Mouse (Mus musculus) forebrain, embryonic 16.5 days (tissue): ENCODE measurements around the gene Coro7. TPM values are rescaled to one million over a fixed set of nuclear protein-coding genes. Genes with fewer than 3 reads are reported as not detected.

ENCODE experiments used
- ATAC-seq: fragments of 200-750 bp; cut with Nextera tagmentation; 2 replicates; pipeline ENCODE4 v1.8.0; 2017; ENCODE audit warnings: mild to moderate bottlenecking, moderate library complexity
- H3K27ac ChIP-seq: fragments of 300-500 bp; sonication (generic); 2 replicates; pipeline ENCODE4 v1.5.1; 2014; ENCODE audit warnings: low read length, control low read depth
- H3K27me3 ChIP-seq: fragments of 300-500 bp; sonication (generic); replicated peaks from 2 replicates; pipeline ENCODE4 v1.6.1; 2014; ENCODE audit warnings: low read length; ENCODE audit not compliant: control insufficient read depth, insufficient read depth
- H3K36me3 ChIP-seq: fragments of 300-500 bp; sonication (generic); 2 replicates; pipeline ENCODE4 v1.6.1; 2014; ENCODE audit not compliant: control insufficient read depth, insufficient read depth
- H3K4me1 ChIP-seq: fragments of 300-500 bp; sonication (generic); replicated peaks from 2 replicates; pipeline ENCODE4 v1.6.1; 2014; ENCODE audit warnings: low read length; ENCODE audit not compliant: control insufficient read depth, insufficient read depth
- H3K4me2 ChIP-seq: fragments of 300-500 bp; sonication (generic); 2 replicates; pipeline ENCODE4 v1.6.1; 2014; ENCODE audit warnings: mild to moderate bottlenecking, low read length, control low read depth
- H3K4me3 ChIP-seq: fragments of 300-500 bp; sonication (generic); replicated peaks from 2 replicates; pipeline ENCODE4 v1.5.1; 2014; ENCODE audit warnings: mild to moderate bottlenecking, low read length, control low read depth
- H3K9ac ChIP-seq: fragments of 300-500 bp; sonication (generic); replicated peaks from 2 replicates; pipeline ENCODE4 v1.6.1; 2014; ENCODE audit warnings: low read depth, low read length, control low read depth
- H3K9me3 ChIP-seq: fragments of 300-500 bp; sonication (generic); 2 replicates; pipeline ENCODE4 v1.6.1; 2016; ENCODE audit warnings: low read length; ENCODE audit not compliant: control insufficient read depth
- WGBS: fragments of 180-500 bp; shearing (Covaris S2); extraction: QIAGEN DNeasy Blood & Tissue Kit; methylation state at CpG from one replicate; pipeline ENCODE4 v1.1.7; 2014; 5-methylcytosine and 5-hydroxymethylcytosine counted together
- polyA plus RNA-seq: library from polyadenylated mRNA; unstranded; fragments of >200 nt; fragmentation: Nextera tagmentation; extraction: Ambion mirVana; gene quantifications from 2 replicates; pipeline ENCODE4 v1.2.1, GENCODE M21; 2015

Coro7 gene
- polyA plus RNA-seq, 1 experiment from 2014 or later = 32.6 TPM

DNA sequence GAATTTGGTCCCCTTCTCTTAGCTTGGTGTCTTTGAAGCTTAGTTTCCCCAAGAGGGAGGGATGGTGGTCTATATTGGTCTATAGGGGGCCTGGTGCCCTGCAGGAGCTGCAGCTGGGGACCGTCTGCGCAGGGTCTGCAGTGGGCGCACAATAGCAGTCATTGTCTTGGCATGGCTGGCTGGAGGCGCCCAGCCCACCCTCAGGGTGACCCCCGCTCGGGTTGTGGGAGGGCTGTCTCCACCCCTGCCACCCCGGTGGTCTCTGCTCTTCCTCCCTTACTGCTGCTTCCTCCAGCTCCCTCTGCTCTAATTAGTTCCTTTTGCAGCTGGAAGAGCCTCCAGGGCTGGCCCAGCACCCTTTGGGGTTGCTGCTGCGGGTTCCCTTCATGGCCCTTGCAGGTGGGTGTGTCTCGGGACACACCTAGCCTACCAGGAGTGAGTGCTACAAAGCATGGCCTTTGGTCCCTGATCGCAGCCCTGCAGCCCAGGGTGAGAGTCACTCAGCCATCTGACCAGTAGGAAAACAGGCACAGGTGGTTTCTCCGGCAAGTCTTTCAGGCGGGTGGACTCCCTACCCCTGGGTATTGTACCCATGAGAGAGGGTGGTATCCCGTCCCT lies 74.0 kb downstream of the Coro7 start:
- ATAC-seq = no peak
- H3K4me3 ChIP-seq = no peak overlapping the region
- no peak overlapping the region for H3K27ac ChIP-seq
- H3K9ac ChIP-seq = no peak overlapping the region
- no peak overlapping the region for H3K4me2 ChIP-seq
- H3K27me3 ChIP-seq = no peaks in the 10 kb centered on the region
- no peaks in the 10 kb centered on the region for H3K36me3 ChIP-seq
- H3K4me1 ChIP-seq = peaks cover 19% of the 10 kb centered on the region
- H3K9me3 ChIP-seq = no peaks in the 10 kb centered on the region
- WGBS = 39% methylated on average over 13 of the region's 13 CpGs

DNA sequence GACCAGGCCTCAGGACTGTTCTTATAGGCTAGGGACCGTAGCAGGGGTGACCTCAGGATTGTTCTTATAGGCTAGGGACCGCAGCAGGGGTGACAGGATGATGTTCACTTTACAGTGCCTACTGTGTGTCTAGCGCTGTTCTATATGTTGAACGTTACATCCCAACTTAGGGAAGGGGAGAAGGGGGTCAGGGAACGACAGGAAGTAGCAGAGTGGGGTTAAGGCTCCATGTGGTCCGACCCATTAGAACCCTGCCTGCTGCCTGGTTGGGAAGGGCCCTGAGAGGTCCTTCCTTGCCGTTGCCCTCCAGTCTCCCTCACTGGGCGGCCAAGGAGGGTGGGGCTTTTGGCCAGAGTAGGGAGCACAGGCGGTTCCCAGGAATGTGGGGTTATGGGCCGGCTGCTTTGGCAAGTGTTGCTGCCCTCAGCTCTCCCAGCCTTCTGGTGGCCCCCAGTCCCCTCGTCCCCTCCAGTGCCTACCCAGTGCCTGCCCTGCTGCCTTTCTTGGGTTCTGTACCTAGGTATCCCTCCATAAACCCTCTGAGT lies 75.2 kb downstream of the Coro7 start:
- WGBS = 73% methylated on average over 11 of the region's 11 CpGs
- H3K4me3 ChIP-seq = no peak overlapping the region
- H3K36me3 ChIP-seq = no peaks in the 10 kb centered on the region
- no peak overlapping the region for H3K27ac ChIP-seq
- no peak overlapping the region for H3K4me2 ChIP-seq
- H3K4me1 ChIP-seq = peaks cover 19% of the 10 kb centered on the region
- no peak overlapping the region for H3K9ac ChIP-seq
- H3K9me3 ChIP-seq = no peaks in the 10 kb centered on the region
- H3K27me3 ChIP-seq = no peaks in the 10 kb centered on the region
- no peak for ATAC-seq

- H3K9me3 ChIP-seq = no peaks in the 10 kb centered on the region
- H3K4me2 ChIP-seq = no peak overlapping the region
- ATAC-seq = no peak
- no peaks in the 10 kb centered on the region for H3K36me3 ChIP-seq
- no peak overlapping the region for H3K4me3 ChIP-seq
- H3K27me3 ChIP-seq = no peaks in the 10 kb centered on the region
- WGBS = 88% methylated on average over 1 of the region's 1 CpGs
- no peak overlapping the region for H3K9ac ChIP-seq
- no peak overlapping the region for H3K27ac ChIP-seq
- H3K4me1 ChIP-seq = peaks cover 28% of the 10 kb centered on the region
These were observed 76.1 kb downstream of the Coro7 start for GRCm38 (mm10) chr16:4603453-4603837.

- ATAC-seq = no peak
- no peaks in the 10 kb centered on the region for H3K36me3 ChIP-seq
- peaks cover 31% of the 10 kb centered on the region for H3K4me1 ChIP-seq
- H3K4me2 ChIP-seq = no peak overlapping the region
- H3K9me3 ChIP-seq = no peaks in the 10 kb centered on the region
- H3K27me3 ChIP-seq = no peaks in the 10 kb centered on the region
- WGBS = 33% methylated on average over 7 of the region's 7 CpGs
- H3K4me3 ChIP-seq = no peak overlapping the region
- H3K9ac ChIP-seq = no peak overlapping the region
- H3K27ac ChIP-seq = no peak overlapping the region
These were observed 76.7 kb downstream of the Coro7 start for GRCm38 (mm10) chr16:4602766-4603452.

GRCm38 (mm10) chr16:4602189-4602588 lies 77.4 kb downstream of the Coro7 start:
- Histone ChIP-seq H3K4me1 (peaks cover 36% of the 10 kb centered on the region), H3K27me3 (no peaks in the 10 kb centered on the region), H3K27ac (no peak overlapping the region), H3K9ac (no peak overlapping the region), H3K4me2 (no peak overlapping the region), H3K36me3 (no peaks in the 10 kb centered on the region), H3K4me3 (no peak overlapping the region), H3K9me3 (no peaks in the 10 kb centered on the region)
- no peak for ATAC-seq
- 25% methylated on average over 3 of the region's 3 CpGs for WGBS

DNA sequence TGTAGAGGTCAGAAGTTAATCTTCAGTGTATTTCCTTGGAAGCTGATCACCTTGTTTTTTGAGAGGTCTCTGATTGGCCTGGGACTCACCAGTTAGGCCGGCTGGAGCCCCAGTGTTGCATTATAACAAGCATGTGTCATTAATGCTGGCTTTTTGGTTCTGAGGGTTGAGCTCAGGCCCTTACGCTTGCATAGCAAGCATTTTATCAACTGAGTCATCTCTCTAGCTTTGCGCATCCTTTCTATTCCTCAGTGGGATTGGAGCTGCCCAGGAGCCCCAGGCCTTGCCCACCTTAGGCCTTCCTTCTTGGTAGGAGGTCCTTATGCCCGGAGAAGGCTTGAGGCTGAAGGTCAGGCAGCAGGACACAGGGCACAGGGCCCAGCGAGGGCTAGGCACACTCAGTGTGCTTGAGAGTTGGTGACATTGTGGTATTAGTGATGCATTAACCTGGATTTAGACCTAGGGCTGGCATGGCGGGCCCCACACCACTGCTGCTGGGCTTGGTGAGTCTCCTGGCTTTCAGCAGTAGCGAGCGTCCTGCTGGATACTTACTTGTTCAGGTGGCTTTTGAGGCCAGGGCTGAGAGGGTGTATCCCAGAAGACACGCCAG lies 78.8 kb downstream of the Coro7 start:
- ATAC-seq = no peak
- H3K4me3 ChIP-seq = no peak overlapping the region
- no peak overlapping the region for H3K9ac ChIP-seq
- H3K9me3 ChIP-seq = no peaks in the 10 kb centered on the region
- H3K27me3 ChIP-seq = no peaks in the 10 kb centered on the region
- no peak overlapping the region for H3K27ac ChIP-seq
- no peaks in the 10 kb centered on the region for H3K36me3 ChIP-seq
- H3K4me2 ChIP-seq = no peak overlapping the region
- H3K4me1 ChIP-seq = peaks cover 40% of the 10 kb centered on the region
- 84% methylated on average over 9 of the region's 9 CpGs for WGBS

GRCm38 (mm10) chr16:4599616-4600015 lies 80.0 kb downstream of the Coro7 start:
- H3K27me3 ChIP-seq = no peaks in the 10 kb centered on the region
- no peak overlapping the region for H3K4me3 ChIP-seq
- no peaks in the 10 kb centered on the region for H3K36me3 ChIP-seq
- no peaks in the 10 kb centered on the region for H3K9me3 ChIP-seq
- peaks cover 45% of the 10 kb centered on the region for H3K4me1 ChIP-seq
- no peak for ATAC-seq
- no peak overlapping the region for H3K27ac ChIP-seq
- no peak overlapping the region for H3K9ac ChIP-seq
- H3K4me2 ChIP-seq = no peak overlapping the region
- 86% methylated on average over 3 of the region's 3 CpGs for WGBS

- no peak overlapping the region for H3K4me2 ChIP-seq
- no peak overlapping the region for H3K4me3 ChIP-seq
- no peak overlapping the region for H3K27ac ChIP-seq
- WGBS = 21% methylated on average over 6 of the region's 6 CpGs
- peaks cover 45% of the 10 kb centered on the region for H3K4me1 ChIP-seq
- no peak for ATAC-seq
- H3K27me3 ChIP-seq = no peaks in the 10 kb centered on the region
- no peaks in the 10 kb centered on the region for H3K36me3 ChIP-seq
- H3K9me3 ChIP-seq = no peaks in the 10 kb centered on the region
- no peak overlapping the region for H3K9ac ChIP-seq
These were observed 80.6 kb downstream of the Coro7 start for GRCm38 (mm10) chr16:4598891-4599543.

DNA sequence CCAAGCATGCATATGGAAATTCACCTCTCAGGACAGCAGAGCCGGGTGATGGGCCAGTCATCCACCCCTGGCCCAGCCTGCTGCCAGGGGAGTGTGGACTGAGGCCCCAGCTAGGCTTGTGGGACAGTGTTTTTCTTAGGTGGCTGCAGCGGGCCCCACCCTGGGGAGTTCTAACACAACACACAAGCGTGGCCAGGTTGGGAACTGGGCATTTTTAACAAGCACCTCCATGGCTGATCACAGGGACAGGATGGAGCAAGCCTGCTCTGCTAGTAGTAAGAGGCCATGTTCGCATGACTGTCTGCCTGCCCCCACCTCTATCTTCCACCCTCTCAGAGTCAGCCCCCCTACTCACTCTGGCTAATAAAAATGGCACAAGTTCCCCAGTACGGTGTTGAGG lies 81.5 kb downstream of the Coro7 start:
- Histone ChIP-seq H3K36me3 (no peaks in the 10 kb centered on the region), H3K27me3 (no peaks in the 10 kb centered on the region), H3K4me2 (no peak overlapping the region), H3K4me1 (peaks cover 53% of the 10 kb centered on the region), H3K4me3 (no peak overlapping the region), H3K9me3 (no peaks in the 10 kb centered on the region), H3K27ac (no peak overlapping the region), H3K9ac (peak overlapping the region; percentile 19)
- no peak for ATAC-seq
- WGBS = 74% methylated on average over 5 of the region's 5 CpGs
